Mouse (Mus musculus): ENCODE measurements around the gene Mgat4d.
"Not testable (repeated sequence)": the region's sequence is repeated elsewhere in the genome, so short reads cannot be mapped to it uniquely, and the experiment has no call there.

DNA sequence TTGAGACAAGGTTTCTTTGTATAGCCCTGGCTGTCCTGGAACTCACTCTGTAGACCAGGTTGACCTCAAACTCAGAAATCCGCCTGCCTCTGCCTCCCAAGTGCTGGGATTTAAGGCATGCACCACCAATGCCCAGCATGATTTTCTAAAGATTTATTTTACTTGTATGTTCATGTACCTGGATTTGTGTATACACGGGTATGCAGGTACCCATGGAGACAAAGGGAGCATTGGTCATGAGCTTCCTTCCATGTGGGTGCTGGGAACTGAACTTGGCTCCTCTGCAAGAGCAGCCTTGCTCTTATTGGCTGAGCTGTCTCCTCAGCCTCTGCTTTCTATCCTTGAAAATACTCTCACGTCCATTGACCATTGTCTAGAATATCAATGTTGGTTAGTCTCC lies 80.3 kb downstream of the Mgat4d start:
- not testable (repeated sequence) for TF ChIP-seq CTCF (IDR thresholded peaks at IDR 0.05; ENCODE audit: low read depth, low read length); POLR2A (IDR thresholded peaks at IDR 0.05; ENCODE audit: borderline replicate concordance, low read depth, low read length)
